Mouse (Mus musculus) liver, postnatal 0 days (tissue): ENCODE measurements around the gene Ptprd. TPM values are rescaled to one million over a fixed set of nuclear protein-coding genes. Genes with fewer than 3 reads are reported as not detected.

Experiments
- ATAC-seq: fragments of 200-750 bp; cut with Nextera tagmentation; 2 replicates; pipeline ENCODE4 v1.8.0; 2017; ENCODE audit warnings: mild to moderate bottlenecking, moderate library complexity
- DNase-seq: peaks from one replicate; pipeline ENCODE4 v3.0.0-alpha.2; 2016
- H3K27ac ChIP-seq: fragments of 300-500 bp; sonication (generic); 2 replicates; pipeline ENCODE4 v1.5.1; 2014; ENCODE audit warnings: antibody characterized with exemption, moderate library complexity, mild to moderate bottlenecking, low read depth
- H3K27me3 ChIP-seq: fragments of 300-500 bp; sonication (generic); 2 replicates; pipeline ENCODE4 v1.6.1; 2014; ENCODE audit warnings: low read length, control low read depth, mixed read lengths; ENCODE audit not compliant: insufficient read depth
- H3K36me3 ChIP-seq: fragments of 300-500 bp; sonication (generic); replicated peaks from 2 replicates; pipeline ENCODE4 v1.6.1; 2014; ENCODE audit warnings: mild to moderate bottlenecking, control low read depth, low read length, moderate library complexity, mixed read lengths; ENCODE audit not compliant: insufficient read depth
- H3K4me1 ChIP-seq: fragments of 300-500 bp; sonication (generic); 2 replicates; pipeline ENCODE4 v1.6.1; 2014; ENCODE audit warnings: antibody characterized with exemption, mild to moderate bottlenecking, control low read depth; ENCODE audit not compliant: insufficient read depth
- H3K4me2 ChIP-seq: fragments of 300-500 bp; sonication (generic); 2 replicates; pipeline ENCODE4 v1.6.1; 2014; ENCODE audit warnings: low read depth, mild to moderate bottlenecking, low read length, moderate library complexity, mixed read lengths
- H3K4me3 ChIP-seq: fragments of 300-500 bp; sonication (generic); 2 replicates; pipeline ENCODE4 v1.5.1; 2014; ENCODE audit warnings: low read depth, low read length
- H3K9ac ChIP-seq: fragments of 300-500 bp; sonication (generic); replicated peaks from 2 replicates; pipeline ENCODE4 v1.6.1; 2014; ENCODE audit warnings: mild to moderate bottlenecking, moderate library complexity
- H3K9me3 ChIP-seq: fragments of 300-500 bp; sonication (generic); 2 replicates; pipeline ENCODE4 v1.6.1; 2016; ENCODE audit warnings: mild to moderate bottlenecking, control low read depth, low read length, mixed read lengths
- CTCF ChIP-seq: sonication (generic); IDR thresholded peaks from 2 replicates; pipeline ENCODE4 v1.5.1; 2016; ENCODE audit warnings: antibody characterized with exemption, low read depth
- EP300 ChIP-seq: IDR thresholded peaks from 2 replicates; pipeline ENCODE4 v1.6.1; 2016; ENCODE audit warnings: antibody characterized with exemption, low read depth, mild to moderate bottlenecking
- WGBS: fragments of 180-500 bp; shearing (Covaris S2); extraction: QIAGEN DNeasy Blood & Tissue Kit; methylation state at CpG from one replicate; pipeline ENCODE4 v1.1.7; 2014; ENCODE audit not compliant: insufficient replicate concordance; 5-methylcytosine and 5-hydroxymethylcytosine counted together
- polyA plus RNA-seq: library from polyadenylated mRNA; unstranded; fragments of >200 nt; fragmentation: Nextera tagmentation; extraction: Ambion mirVana; gene quantifications from 2 replicates; pipeline ENCODE4 v1.2.1, GENCODE M21; 2015

Ptprd gene
- polyA plus RNA-seq, 1 experiment from 2014 or later: 9.3 TPM

DNA sequence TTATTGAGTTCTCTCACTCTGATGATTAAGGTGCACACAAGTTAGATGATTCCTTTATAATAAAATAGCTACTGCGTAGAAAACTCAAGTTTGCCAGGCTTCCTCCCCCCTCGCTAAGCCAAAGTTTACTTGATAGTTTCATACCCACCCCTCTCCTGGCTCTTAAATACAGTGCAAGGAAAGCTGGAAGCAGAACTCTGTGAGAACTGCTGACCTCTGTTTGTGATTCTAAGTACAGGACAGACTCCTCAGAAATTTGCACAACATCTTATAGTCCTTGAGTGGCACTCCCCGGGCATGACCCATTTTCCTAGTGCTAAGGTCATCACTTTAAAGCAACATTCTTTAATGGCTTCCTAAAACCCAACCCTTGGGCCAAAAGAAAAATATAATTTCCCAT is 2196.7 kb downstream of the Ptprd start:
- Histone ChIP-seq H3K27ac (no peak overlapping the region), H3K4me2 (no peak overlapping the region), H3K27me3 (no peaks in the 10 kb centered on the region), H3K9me3 (no peaks in the 10 kb centered on the region), H3K4me1 (no peaks in the 10 kb centered on the region), H3K4me3 (no peak overlapping the region), H3K36me3 (no peaks in the 10 kb centered on the region), H3K9ac (no peak overlapping the region)
- TF ChIP-seq EP300 (no peak), CTCF (no peak)
- DNase-seq (no peak), ATAC-seq (no peak)
- WGBS: 85% methylated on average over 3 of the region's 3 CpGs

DNA sequence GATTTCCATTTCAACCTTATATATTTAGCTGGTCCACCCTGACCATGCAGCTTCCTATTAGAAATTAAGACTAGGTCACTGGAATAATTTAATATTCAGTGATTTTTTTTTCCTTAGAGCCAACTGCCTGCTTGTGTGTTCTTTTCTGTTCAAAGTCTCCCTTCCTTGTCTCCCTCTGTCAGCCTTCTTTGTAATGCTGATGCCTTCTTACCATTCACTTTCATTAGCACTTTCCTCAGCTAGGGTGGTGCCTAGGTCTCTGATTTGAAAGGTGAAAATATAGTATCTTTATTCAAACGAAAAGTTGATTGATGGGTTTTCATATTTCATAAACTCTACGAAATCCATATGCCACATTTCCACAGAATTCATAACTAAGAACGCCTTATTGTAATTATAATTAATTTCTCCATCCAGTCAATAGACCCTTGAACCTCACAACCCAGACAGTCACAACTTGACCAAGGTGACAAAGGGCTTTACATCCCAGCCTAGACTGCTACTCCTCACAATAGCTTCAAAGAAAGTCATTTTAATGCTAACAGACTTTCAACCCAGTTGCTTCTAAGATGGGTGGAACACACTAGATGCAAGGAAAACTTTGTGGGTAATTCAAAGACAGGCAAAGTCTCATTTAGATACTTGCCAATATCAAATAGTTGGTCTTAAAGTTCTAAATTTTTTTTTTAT is 2197.5 kb downstream of the Ptprd start:
- DNase-seq (no peak), ATAC-seq (no peak)
- WGBS: 69% methylated on average over 3 of the region's 3 CpGs
- H3K4me2 ChIP-seq: no peak overlapping the region
- H3K9me3 ChIP-seq: no peaks in the 10 kb centered on the region
- H3K27ac ChIP-seq: no peak overlapping the region
- H3K27me3 ChIP-seq: no peaks in the 10 kb centered on the region
- TF ChIP-seq EP300 (no peak), CTCF (no peak)
- H3K9ac ChIP-seq: no peak overlapping the region
- H3K4me1 ChIP-seq: no peaks in the 10 kb centered on the region
- H3K4me3 ChIP-seq: no peak overlapping the region
- H3K36me3 ChIP-seq: no peaks in the 10 kb centered on the region

DNA sequence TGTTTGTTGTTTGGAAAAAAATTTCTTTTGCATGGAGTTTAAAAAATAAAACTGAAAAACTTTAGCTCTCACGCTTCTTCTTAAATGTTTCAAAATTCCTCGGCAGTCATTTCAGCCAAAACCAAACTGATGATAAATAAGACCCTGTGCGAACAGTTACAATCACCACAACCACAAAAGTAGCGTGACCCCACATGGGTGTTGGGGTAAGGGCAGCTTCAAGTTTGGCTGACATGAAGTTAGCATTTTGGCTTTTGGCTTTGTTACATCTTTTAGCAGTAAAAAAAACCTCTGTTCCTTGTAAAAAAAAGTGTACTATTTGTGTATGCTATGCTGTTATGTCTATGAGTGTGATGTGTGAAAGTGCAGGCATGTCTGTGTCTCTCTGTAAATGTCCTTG is 2203.2 kb downstream of the Ptprd start:
- ATAC-seq: no peak
- Histone ChIP-seq H3K36me3 (no peaks in the 10 kb centered on the region), H3K9me3 (no peaks in the 10 kb centered on the region), H3K27me3 (no peaks in the 10 kb centered on the region), H3K4me2 (no peak overlapping the region), H3K9ac (no peak overlapping the region), H3K4me3 (no peak overlapping the region), H3K4me1 (no peaks in the 10 kb centered on the region), H3K27ac (no peak overlapping the region)
- TF ChIP-seq CTCF: no peak
- TF ChIP-seq EP300: no peak
- no peak for DNase-seq
- 80% methylated on average over 4 of the region's 4 CpGs for WGBS

GRCm38 (mm10) chr4:76007219-76007618 is 2204.5 kb downstream of the Ptprd start:
- H3K27ac ChIP-seq: no peak overlapping the region
- TF ChIP-seq EP300 (no peak), CTCF (no peak)
- H3K36me3 ChIP-seq: no peaks in the 10 kb centered on the region
- ATAC-seq: no peak
- no peak overlapping the region for H3K4me2 ChIP-seq
- no peaks in the 10 kb centered on the region for H3K27me3 ChIP-seq
- DNase-seq: no peak
- no peaks in the 10 kb centered on the region for H3K4me1 ChIP-seq
- WGBS: 91% methylated on average over 3 of the region's 3 CpGs
- H3K9me3 ChIP-seq: no peaks in the 10 kb centered on the region
- H3K4me3 ChIP-seq: no peak overlapping the region
- H3K9ac ChIP-seq: no peak overlapping the region

DNA sequence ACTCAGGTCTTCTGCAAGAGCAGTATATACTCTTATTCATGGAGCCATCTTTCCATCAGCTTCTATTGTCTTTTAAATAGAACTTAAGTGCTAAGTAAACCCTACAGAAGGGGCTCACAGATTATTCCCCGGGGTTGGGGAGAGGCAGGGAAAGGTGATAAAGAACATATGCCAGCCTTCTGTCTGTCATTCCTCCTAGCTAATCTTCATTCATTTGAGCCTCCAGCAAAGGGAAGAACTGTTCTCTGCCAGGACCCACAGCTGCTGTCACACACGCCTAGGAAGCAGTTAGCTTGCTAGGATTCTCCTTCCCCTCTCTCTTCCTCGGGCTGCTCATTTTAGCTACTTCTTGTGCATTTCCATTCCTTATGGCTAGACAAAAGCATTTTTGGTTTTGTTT is 2205.0 kb downstream of the Ptprd start:
- WGBS: 41% methylated on average over 3 of the region's 3 CpGs

GRCm38 (mm10) chr4:76004161-76004560 is 2207.6 kb downstream of the Ptprd start:
- H3K9ac ChIP-seq: no peak overlapping the region
- 81% methylated on average over 2 of the region's 2 CpGs for WGBS
- no peaks in the 10 kb centered on the region for H3K36me3 ChIP-seq
- no peaks in the 10 kb centered on the region for H3K27me3 ChIP-seq
- ATAC-seq: no peak
- TF ChIP-seq CTCF (no peak), EP300 (no peak)
- no peak overlapping the region for H3K27ac ChIP-seq
- no peak overlapping the region for H3K4me3 ChIP-seq
- H3K4me1 ChIP-seq: no peaks in the 10 kb centered on the region
- no peaks in the 10 kb centered on the region for H3K9me3 ChIP-seq
- H3K4me2 ChIP-seq: no peak overlapping the region
- no peak for DNase-seq

More for the DNA sequence above, 2205.0 kb downstream of the Ptprd start:
- no peak for DNase-seq
- Histone ChIP-seq H3K4me2 (no peak overlapping the region), H3K27ac (no peak overlapping the region), H3K9ac (no peak overlapping the region), H3K36me3 (no peaks in the 10 kb centered on the region), H3K27me3 (no peaks in the 10 kb centered on the region), H3K9me3 (no peaks in the 10 kb centered on the region), H3K4me1 (no peaks in the 10 kb centered on the region), H3K4me3 (no peak overlapping the region)
- ATAC-seq: no peak
- TF ChIP-seq CTCF: no peak
- TF ChIP-seq EP300: no peak
